Mouse (Mus musculus) heart, adult 2 months (tissue): ENCODE data around the gene Mynn.

Experiments used
- CTCF ChIP-seq: fragments of 200-600 bp; IDR thresholded peaks from 2 replicates; pipeline ENCODE4 v1.8.1; 2022; ENCODE audit warnings: antibody characterized with exemption, mild to moderate bottlenecking, moderate library complexity
- EP300 ChIP-seq: fragments of 200-500 bp; IDR thresholded peaks from 2 replicates; pipeline ENCODE4 v1.6.1; 2011; ENCODE audit warnings: low read depth, low read length, control low read depth; ENCODE audit not compliant: insufficient read depth
- POLR2A ChIP-seq: fragments of 200-500 bp; IDR thresholded peaks from 2 replicates; pipeline ENCODE4 v1.6.1; 2011; ENCODE audit warnings: mild to moderate bottlenecking, low read depth, low read length, control low read depth; ENCODE audit not compliant: insufficient read depth

DNA sequence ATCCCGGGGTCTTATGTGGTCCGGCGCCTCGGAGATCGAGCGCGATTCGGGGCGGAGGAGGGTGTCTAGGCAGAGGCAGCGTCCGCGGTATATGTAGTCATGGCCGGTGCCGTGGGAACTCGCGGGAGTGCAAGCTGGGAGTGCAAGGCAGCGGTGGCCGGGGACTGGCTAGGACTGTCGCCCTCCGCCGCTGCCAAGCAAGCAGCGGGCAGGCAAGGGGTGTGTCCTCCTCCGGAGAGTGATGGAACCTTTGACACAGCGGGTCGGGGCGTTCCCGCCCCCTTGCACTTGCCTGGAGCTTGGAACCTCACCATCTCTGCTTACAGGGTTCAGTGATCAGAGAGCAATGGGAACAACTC lies 854 bp downstream of the Mynn start:
- no peak for TF ChIP-seq EP300
- no peak for TF ChIP-seq CTCF
- TF ChIP-seq POLR2A: no peak
